Comparison of ENCODE assay signal across 11 mouse cellular contexts in the genomic region with DNA sequence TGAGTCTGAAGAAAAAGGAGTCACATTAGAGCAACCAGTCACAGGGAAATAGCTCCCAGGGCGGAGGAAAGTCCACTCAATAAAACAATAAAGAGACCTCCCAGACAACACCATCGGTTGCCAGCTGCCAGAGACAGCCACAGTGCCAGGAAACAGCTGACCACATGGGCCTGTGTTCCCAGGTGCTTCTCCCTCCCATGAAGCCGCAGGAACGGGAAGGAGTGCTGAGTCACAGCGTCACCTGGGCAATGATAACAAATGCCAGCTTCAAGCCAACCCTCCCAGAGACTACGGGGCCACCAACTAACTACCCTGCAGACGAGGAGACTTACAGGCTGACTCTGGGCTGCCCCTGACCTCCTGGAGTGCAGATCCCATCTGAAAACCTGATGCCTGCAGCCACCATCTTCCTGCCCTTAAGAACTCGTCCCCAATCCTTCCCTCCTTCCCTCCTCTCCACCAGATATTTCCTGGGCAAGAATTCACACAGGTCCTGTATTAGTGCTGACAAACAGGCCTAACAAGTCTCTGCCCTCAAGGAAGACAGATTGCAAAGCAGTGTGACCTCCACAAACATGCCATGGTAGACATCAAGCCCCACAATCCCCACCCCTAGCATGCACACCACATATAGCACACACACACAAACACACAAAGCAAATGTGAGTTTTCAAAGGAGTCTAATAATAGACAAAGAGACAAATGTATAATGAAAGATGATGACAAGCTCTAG.
DNase-seq lines count a peak whose midpoint lies in the region; ATAC-seq and TF ChIP-seq lines count a peak whose summit lies in the region.
"Had no signal": no experiment of that assay in that cellular context is flagged by ENCODE, and none has a peak within 500 bp of the region (broad histone marks: within the 10 kb centered on the region; RNA-seq: fewer than 3 reads in every experiment).

No protein-coding gene starts in this region.

- H3K27ac ChIP-seq in thymus, adult 2 months (ENCODE audit: control insufficient read depth, insufficient read depth, low read length) = no peak overlapping the region
- H3K27ac ChIP-seq in liver, embryonic 16.5 days (ENCODE audit: low read length) = no peak overlapping the region
- H3K27ac ChIP-seq: embryonic facial prominence, embryonic 12.5 days; heart, embryonic 13.5 days; limb, embryonic 12.5 days had no signal

- no peak overlapping the region for H3K4me2 ChIP-seq in liver, embryonic 16.5 days (ENCODE audit: low read depth, low read length)
- H3K4me2 ChIP-seq: embryonic facial prominence, embryonic 12.5 days; heart, embryonic 13.5 days; limb, embryonic 12.5 days had no signal

- H3K4me1 ChIP-seq in thymus, adult 2 months (replicated peaks; ENCODE audit: control insufficient read depth, insufficient read depth, low read length) = peaks cover 38% of the 10 kb centered on the region
- H3K4me1 ChIP-seq in liver, embryonic 16.5 days (ENCODE audit: control insufficient read depth, low read depth, low read length) = peaks cover 25% of the 10 kb centered on the region
- H3K4me1 ChIP-seq: embryonic facial prominence, embryonic 12.5 days had no signal

- H3K4me3 ChIP-seq in thymus, adult 2 months (ENCODE audit: control insufficient read depth, insufficient read depth, low read length) = no peak overlapping the region
- H3K4me3 ChIP-seq in liver, embryonic 16.5 days (ENCODE audit: low read depth, low read length) = no peak overlapping the region
- H3K4me3 ChIP-seq: embryonic facial prominence, embryonic 12.5 days; heart, embryonic 13.5 days; limb, embryonic 12.5 days had no signal

- H3K27me3 ChIP-seq in thymus, adult 2 months (ENCODE audit: control insufficient read depth, insufficient read depth, low read length) = no peaks in the 10 kb centered on the region
- H3K27me3 ChIP-seq in liver, embryonic 16.5 days (ENCODE audit: control insufficient read depth, insufficient read depth, low read depth, low read length) = no peaks in the 10 kb centered on the region
- H3K27me3 ChIP-seq: embryonic facial prominence, embryonic 12.5 days; heart, embryonic 13.5 days; limb, embryonic 12.5 days had no signal

- TF ChIP-seq POLR2A in thymus, adult 2 months (IDR thresholded peaks at IDR 0.05; ENCODE audit: control insufficient read depth, extremely low read depth, insufficient read depth, low read length, poor library complexity) = no peak

- H3K36me3 ChIP-seq in thymus, adult 2 months (ENCODE audit: control insufficient read depth, insufficient read depth, low read length) = no peaks in the 10 kb centered on the region
- no peaks in the 10 kb centered on the region for H3K36me3 ChIP-seq in liver, embryonic 16.5 days (ENCODE audit: control insufficient read depth, insufficient read depth)
- H3K36me3 ChIP-seq: embryonic facial prominence, embryonic 12.5 days; heart, embryonic 13.5 days; limb, embryonic 12.5 days had no signal

- no peak overlapping the region for H3K9ac ChIP-seq in liver, embryonic 16.5 days (ENCODE audit: low read depth, low read length)
- H3K9ac ChIP-seq: embryonic facial prominence, embryonic 12.5 days; heart, embryonic 13.5 days; limb, embryonic 12.5 days had no signal

- ATAC-seq in liver, embryonic 16.5 days (ENCODE audit: low read depth) = peak; percentile 75

- TF ChIP-seq CTCF in thymus, adult 2 months (IDR thresholded peaks at IDR 0.05; ENCODE audit: borderline replicate concordance, control insufficient read depth, extremely low read depth, insufficient read depth, low read length, poor library complexity) = no peak

- H3K9me3 ChIP-seq in liver, embryonic 16.5 days (replicated peaks; ENCODE audit: control insufficient read depth, low read length) = no peaks in the 10 kb centered on the region
- H3K9me3 ChIP-seq: embryonic facial prominence, embryonic 12.5 days; heart, embryonic 13.5 days; limb, embryonic 12.5 days had no signal

- WGBS in thymus, adult 2 months = 11% methylated on average over 8 of the region's 8 CpGs
- 26% methylated on average over 8 of the region's 8 CpGs for WGBS in liver, embryonic 16.5 days (ENCODE audit: insufficient replicate concordance)

- peak; percentile 31 for DNase-seq in adrenal gland, adult 2 months
- no peak for DNase-seq in adrenal gland, postnatal 10 days
- peak; percentile 21 for DNase-seq in thymus, adult 2 months
- DNase-seq in thymus, postnatal 10 days (ENCODE audit: low spot score in 2 of 2) = no peak
- DNase-seq in thymus, postnatal 14 days = peak; percentile 39
- no peak for DNase-seq in left cerebral cortex, adult 18-20 months (ENCODE audit: low spot score in 2 of 2)
- DNase-seq in frontal cortex, postnatal 25 days (ENCODE audit: low spot score in 2 of 2) = no peak

Comparison
In these comparisons a context has a peak if more than half of its experiments do, and no peak if none do; other contexts are left out.
1. DNase-seq: peak in adrenal gland, adult 2 months (single experiment), thymus, adult 2 months (single experiment) and thymus, postnatal 14 days (single experiment); none in adrenal gland, postnatal 10 days (single experiment), thymus, postnatal 10 days (0 of 2), left cerebral cortex, adult 18-20 months (0 of 2) and frontal cortex, postnatal 25 days (0 of 2).